Mouse (Mus musculus): ENCODE data around the gene Gm20918. TPM values are rescaled to one million over a fixed set of nuclear protein-coding genes. Genes with fewer than 3 reads are reported as not detected.
"Not testable (repeated sequence)": the region's sequence is repeated elsewhere in the genome, so short reads cannot be mapped to it uniquely, and the experiment has no call there.

Gene Gm20918
- not detected for total RNA-seq (2021)
- not detected in 2 replicates for polyA plus RNA-seq (2012; rRNA removed)
- long read RNA-seq = 0 reads

- H3K4me1 ChIP-seq (ENCODE audit: control insufficient read depth, insufficient read depth, low read length); H3K27me3 ChIP-seq (ENCODE audit: control insufficient read depth, insufficient read depth, low read length); H3K36me3 ChIP-seq (ENCODE audit: control insufficient read depth, insufficient read depth, low read length); H3K27ac ChIP-seq; DNase-seq; H3K9ac ChIP-seq (ENCODE audit: low read depth, low read length); H3K4me3 ChIP-seq; intact Hi-C loops (cut with DNase I); H3K79me2 ChIP-seq (replicated peaks; ENCODE audit: control insufficient read depth, insufficient read depth, low read length): not testable (repeated sequence)
These were observed at the start of gene Gm20918 for GRCm38 (mm10) chrY:5043637-5044036. Gm20918 (plus strand) TSS chrY:5043937.

Other genes with a start within 250 kb of the Gm20918 start
- not detected for gene Gm21820, start 205.5 kb downstream of the Gm20918 start, total RNA-seq (2021)
- not detected in 2 replicates for gene Gm21820, start 205.5 kb downstream of the Gm20918 start, polyA plus RNA-seq (2012; rRNA removed)